ENCODE assay signal across 13 mouse cellular contexts in the genomic region with DNA sequence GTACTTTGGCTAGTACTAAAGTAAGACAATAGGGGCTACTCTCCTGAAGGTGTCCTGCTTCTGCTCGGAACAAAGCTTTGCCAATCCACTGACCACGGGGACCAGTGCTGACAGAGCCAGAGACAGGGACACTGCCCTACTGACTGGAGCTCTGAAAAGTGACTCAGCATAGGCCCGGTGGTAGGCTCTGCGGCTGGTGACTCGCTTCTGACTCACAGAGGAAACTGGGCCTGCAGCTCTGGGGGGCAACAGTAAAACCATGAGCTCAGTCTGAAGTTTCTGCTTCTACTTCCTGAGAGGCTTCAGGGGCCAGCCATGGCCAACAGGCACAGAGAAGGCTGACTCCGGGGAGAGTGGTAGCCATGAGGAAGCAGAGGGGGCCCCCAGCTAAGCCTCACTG. TPM values are rescaled to one million over a fixed set of nuclear protein-coding genes. Genes with fewer than 3 reads are reported as not detected.
DNase-seq lines count a peak whose midpoint lies in the region; ATAC-seq lines count a peak whose summit lies in the region.
"Had no signal": no experiment of that assay in that cellular context is flagged by ENCODE, and none has a peak within 500 bp of the region (broad histone marks: within the 10 kb centered on the region; RNA-seq: fewer than 3 reads in every experiment).

No protein-coding gene starts in this region.

- H3K4me2 ChIP-seq in liver, embryonic 12.5 days, result no peak overlapping the region
- no peak overlapping the region for H3K4me2 ChIP-seq in forebrain, embryonic 13.5 days
- H3K4me2 ChIP-seq in forebrain, embryonic 12.5 days, result no peak overlapping the region
- H3K4me2 ChIP-seq: hindbrain, embryonic 12.5 days; lung, embryonic 14.5 days had no signal

- H3K4me1 ChIP-seq in liver, embryonic 12.5 days, result no peaks in the 10 kb centered on the region
- no peaks in the 10 kb centered on the region for H3K4me1 ChIP-seq in forebrain, embryonic 13.5 days
- peaks cover 3% of the 10 kb centered on the region; the same call in 1 of the 2 replicates for H3K4me1 ChIP-seq in forebrain, embryonic 12.5 days
- H3K4me1 ChIP-seq: hindbrain, embryonic 12.5 days had no signal

- peak; percentile 35; the same call in 1 of the 2 replicates for ATAC-seq in liver, embryonic 12.5 days
- no peak for ATAC-seq in forebrain, embryonic 13.5 days
- ATAC-seq in forebrain, embryonic 12.5 days (ENCODE audit: low FRiP score), result no peak
- ATAC-seq: activated CD4-positive, CD25-positive, alpha-beta regulatory T cell, adult 4 months had no signal

- WGBS in liver, embryonic 12.5 days (ENCODE audit: insufficient replicate concordance), result 25% methylated on average over 6 of the region's 6 CpGs
- 76% methylated on average over 6 of the region's 6 CpGs for WGBS in forebrain, embryonic 13.5 days
- 70% methylated on average over 6 of the region's 6 CpGs for WGBS in forebrain, embryonic 12.5 days

- no peak overlapping the region for H3K9ac ChIP-seq in liver, embryonic 12.5 days
- no peak overlapping the region for H3K9ac ChIP-seq in forebrain, embryonic 13.5 days
- H3K9ac ChIP-seq in forebrain, embryonic 12.5 days, result no peak overlapping the region
- H3K9ac ChIP-seq: hindbrain, embryonic 12.5 days; lung, embryonic 14.5 days had no signal

- no peaks in the 10 kb centered on the region for H3K9me3 ChIP-seq in liver, embryonic 12.5 days (replicated peaks)
- no peaks in the 10 kb centered on the region for H3K9me3 ChIP-seq in forebrain, embryonic 13.5 days (replicated peaks)
- no peaks in the 10 kb centered on the region for H3K9me3 ChIP-seq in forebrain, embryonic 12.5 days
- H3K9me3 ChIP-seq: hindbrain, embryonic 12.5 days had no signal

- peak; percentile 29 to 50 for DNase-seq in urinary bladder, adult 18-20 months (ENCODE audit: low spot score in 2 of 2)
- no peak for DNase-seq in urinary bladder, postnatal 10 days (ENCODE audit: low spot score)
- peak; percentile 67 for DNase-seq in adrenal gland, postnatal 14 days
- no peak for DNase-seq in left cerebral cortex, adult 8-10 months (ENCODE audit: low spot score in 2 of 2)
- DNase-seq: gastrocnemius, adult 2 months; lung, embryonic 14.5 days had no signal

- H3K36me3 ChIP-seq in liver, embryonic 12.5 days, result no peaks in the 10 kb centered on the region
- no peaks in the 10 kb centered on the region for H3K36me3 ChIP-seq in forebrain, embryonic 13.5 days (ENCODE audit: poor library complexity, severe bottlenecking)
- H3K36me3 ChIP-seq in forebrain, embryonic 12.5 days (replicated peaks), result no peaks in the 10 kb centered on the region
- H3K36me3 ChIP-seq: hindbrain, embryonic 12.5 days had no signal

- no peak overlapping the region for H3K27ac ChIP-seq in liver, embryonic 12.5 days
- no peak overlapping the region for H3K27ac ChIP-seq in forebrain, embryonic 13.5 days
- H3K27ac ChIP-seq in forebrain, embryonic 12.5 days, result no peak overlapping the region
- H3K27ac ChIP-seq: gastrocnemius, adult 2 months; hindbrain, embryonic 12.5 days had no signal

- H3K27me3 ChIP-seq in liver, embryonic 12.5 days (replicated peaks), result peaks cover 23% of the 10 kb centered on the region
- H3K27me3 ChIP-seq in forebrain, embryonic 13.5 days, result 0 out of 2 replicates have a peak, but pooled peaks cover 7% of the 10 kb centered on the region
- H3K27me3 ChIP-seq in forebrain, embryonic 12.5 days, result peaks cover 45% of the 10 kb centered on the region
- H3K27me3 ChIP-seq: hindbrain, embryonic 12.5 days had no signal

- H3K4me3 ChIP-seq in liver, embryonic 12.5 days, result no peak overlapping the region
- no peak overlapping the region for H3K4me3 ChIP-seq in forebrain, embryonic 13.5 days
- no peak overlapping the region for H3K4me3 ChIP-seq in forebrain, embryonic 12.5 days (replicated peaks)
- H3K4me3 ChIP-seq: gastrocnemius, adult 2 months; hindbrain, embryonic 12.5 days had no signal

RNA-seq across cellular contexts. Expression of gene 6430531B16Rik, which starts 7.1 kb away (rescaled TPM):
- not detected in 2 replicates for total RNA-seq in adrenal gland, postnatal 14 days (2021)
- polyA plus RNA-seq in liver, embryonic 12.5 days (2016; fragmentation: Nextera tagmentation; extraction: Ambion mirVana), result not detected in 2 replicates
- polyA plus RNA-seq in forebrain, embryonic 13.5 days (2015; fragmentation: Nextera tagmentation; extraction: Ambion mirVana), result 0.50 and 1.2 TPM in 2 replicates
- 1 to 10 TPM; 1.1 to 1.7 (median 1.2) TPM for total RNA-seq in left cerebral cortex, adult 8-10 months (2022)
- 0.64 and 0.74 TPM in 2 replicates for polyA plus RNA-seq in forebrain, embryonic 12.5 days (2016; fragmentation: Nextera tagmentation; extraction: Ambion mirVana)
- total RNA-seq: gastrocnemius, adult 2 months had no signal
- polyA plus RNA-seq: large intestine, adult 2 months had no signal

RNA-seq across cellular contexts. Expression of gene Adam8, which starts 20.9 kb away (rescaled TPM):
- 1.5 and 3.0 TPM in 2 replicates for total RNA-seq in adrenal gland, postnatal 14 days (2021)
- 0.61 and 0.83 TPM in 2 replicates for polyA plus RNA-seq in liver, embryonic 12.5 days (2016; fragmentation: Nextera tagmentation; extraction: Ambion mirVana)
- polyA plus RNA-seq in forebrain, embryonic 13.5 days (2015; fragmentation: Nextera tagmentation; extraction: Ambion mirVana), result 3.9 and 4.3 TPM in 2 replicates
- total RNA-seq in left cerebral cortex, adult 8-10 months (2022), result 1 to 10 TPM; 1.1 to 3.6 (median 1.9) TPM
- polyA plus RNA-seq in forebrain, embryonic 12.5 days (2016; fragmentation: Nextera tagmentation; extraction: Ambion mirVana), result 3.2 and 3.6 TPM in 2 replicates

RNA-seq across cellular contexts. Expression of gene Utf1, which starts 27.8 kb away (rescaled TPM):
- not detected in 2 replicates for total RNA-seq in adrenal gland, postnatal 14 days (2021)
- polyA plus RNA-seq in liver, embryonic 12.5 days (2016; fragmentation: Nextera tagmentation; extraction: Ambion mirVana), result not detected in 2 replicates
- polyA plus RNA-seq in forebrain, embryonic 13.5 days (2015; fragmentation: Nextera tagmentation; extraction: Ambion mirVana), result not detected in 2 replicates
- not detected for total RNA-seq in left cerebral cortex, adult 8-10 months (2022)
- polyA plus RNA-seq in forebrain, embryonic 12.5 days (2016; fragmentation: Nextera tagmentation; extraction: Ambion mirVana), result not detected in 2 replicates
- total RNA-seq: gastrocnemius, adult 2 months had no signal
- polyA plus RNA-seq: hindbrain, embryonic 12.5 days; neural tube, embryonic 14.5 days had no signal

Comparison
In these comparisons a context has a peak if more than half of its experiments do, and no peak if none do; other contexts are left out.
1. DNase-seq: peak in urinary bladder, adult 18-20 months (2 of 2) and adrenal gland, postnatal 14 days (single experiment); none in urinary bladder, postnatal 10 days (single experiment) and left cerebral cortex, adult 8-10 months (0 of 2).